Mouse (Mus musculus) limb, embryonic 14.5 days (tissue): Measurements from ENCODE around the gene Pdzd8. TPM values are rescaled to one million over a fixed set of nuclear protein-coding genes. Genes with fewer than 3 reads are reported as not detected.

ENCODE experiments used
- ATAC-seq: fragments of 200-750 bp; cut with Nextera tagmentation; 2 replicates; pipeline ENCODE4 v1.8.0; 2017; ENCODE audit warnings: low read depth, moderate number of reproducible peaks, moderate TSS enrichment; ENCODE audit not compliant: low FRiP score
- DNase-seq: peaks from one replicate; pipeline ENCODE4 v3.0.0-alpha.2; 2015; ENCODE audit warnings: low spot score
- H3K27ac ChIP-seq: fragments of 300-500 bp; sonication (generic); replicated peaks from 2 replicates; pipeline ENCODE4 v1.5.1; 2014; ENCODE audit warnings: low read depth, mild to moderate bottlenecking, low read length, moderate library complexity, mixed read lengths
- H3K27me3 ChIP-seq: fragments of 300-500 bp; sonication (generic); 2 replicates; pipeline ENCODE4 v1.6.1; 2014; ENCODE audit warnings: low read length, mixed read lengths; ENCODE audit not compliant: control insufficient read depth, insufficient read depth
- H3K36me3 ChIP-seq: fragments of 300-500 bp; sonication (generic); 2 replicates; pipeline ENCODE4 v1.6.1; 2014; ENCODE audit warnings: mild to moderate bottlenecking, low read length, moderate library complexity, mixed read lengths; ENCODE audit not compliant: control insufficient read depth, insufficient read depth
- H3K4me1 ChIP-seq: fragments of 300-500 bp; sonication (generic); 2 replicates; pipeline ENCODE4 v1.6.1; 2014; ENCODE audit warnings: antibody characterized with exemption, low read length, mixed read lengths; ENCODE audit not compliant: control insufficient read depth, insufficient read depth
- H3K4me2 ChIP-seq: fragments of 300-500 bp; sonication (generic); replicated peaks from 2 replicates; pipeline ENCODE4 v1.6.1; 2014; ENCODE audit warnings: low read depth, mild to moderate bottlenecking, low read length, moderate library complexity; ENCODE audit not compliant: severe bottlenecking
- H3K4me3 ChIP-seq: fragments of 300-500 bp; sonication (generic); replicated peaks from 2 replicates; pipeline ENCODE4 v1.5.1; 2014; ENCODE audit warnings: low read length
- H3K9ac ChIP-seq: fragments of 300-500 bp; sonication (generic); 2 replicates; pipeline ENCODE4 v1.6.1; 2014; ENCODE audit warnings: mild to moderate bottlenecking, low read depth, low read length, moderate library complexity; ENCODE audit not compliant: severe bottlenecking
- H3K9me3 ChIP-seq: fragments of 300-500 bp; sonication (generic); 2 replicates; pipeline ENCODE4 v1.6.1; 2016; ENCODE audit warnings: low read length; ENCODE audit not compliant: control insufficient read depth
- POLR2A ChIP-seq: fragments of 200-500 bp; IDR thresholded peaks from 2 replicates; pipeline ENCODE4 v1.8.0; 2012; ENCODE audit warnings: inconsistent platforms, mild to moderate bottlenecking, moderate library complexity, borderline replicate concordance; ENCODE audit not compliant: insufficient read depth, insufficient read length; ENCODE audit errors: extremely low read depth
- WGBS: fragments of 180-500 bp; shearing (Covaris S2); extraction: QIAGEN DNeasy Blood & Tissue Kit; methylation state at CpG from one replicate; pipeline ENCODE4 v1.1.7; 2014; 5-methylcytosine and 5-hydroxymethylcytosine counted together
- polyA plus RNA-seq, 2 experiments: library from polyadenylated mRNA; depleted of rRNA in 1 of 2; stranded (reverse) in 1 of 2; unstranded in 1 of 2; fragments of >200 nt; fragmentation: Nextera tagmentation in 1 of 2; extraction: Ambion mirVana in 1 of 2; gene quantifications; 2 replicates each; pipeline versions ENCODE4 v1.2.1 to v1.2.3; 2012 to 2014

Pdzd8 gene
- polyA plus RNA-seq, 2 experiments, result 13.2 to 15.3 TPM

GRCm38 (mm10) chr19:59261604-59262003 lies 84.0 kb downstream of the Pdzd8 start:
- Histone ChIP-seq H3K36me3 (no peaks in the 10 kb centered on the region), H3K9ac (no peak overlapping the region), H3K4me3 (peak overlapping the region; percentile 44; the same call in 1 of the 2 replicates), H3K27me3 (peaks cover 15% of the 10 kb centered on the region), H3K4me1 (0 out of 2 replicates have a peak, but pooled peaks cover 5% of the 10 kb centered on the region), H3K9me3 (peaks cover 5% of the 10 kb centered on the region; the same call in 1 of the 2 replicates), H3K4me2 (peak overlapping the region; percentile 90), H3K27ac (no peak overlapping the region)
- TF ChIP-seq POLR2A, result no peak
- ATAC-seq (no peak), DNase-seq (no peak)
- 59% methylated on average over 7 of the region's 7 CpGs for WGBS

GRCm38 (mm10) chr19:59260718-59261442 lies 84.7 kb downstream of the Pdzd8 start, which contains the start of gene Slc18a2:
Gene Slc18a2, plus strand, starts transcription at chr19:59260896.
- peak; percentile 80 for ATAC-seq
- H3K27ac ChIP-seq, result no peak within 1 kb of the TSS
- peak within 1 kb of the TSS; percentile 44 for H3K4me3 ChIP-seq
- WGBS, result under 1% methylated on average over 38 of the region's 55 CpGs
- no peaks in the 10 kb centered on the region for H3K36me3 ChIP-seq
- peak; percentile 6 for DNase-seq
- H3K27me3 ChIP-seq, result peaks cover 15% of the 10 kb centered on the region
- 0 out of 2 replicates have a peak, but pooled peaks cover 5% of the 10 kb centered on the region for H3K4me1 ChIP-seq
- H3K4me2 ChIP-seq, result peak within 1 kb of the TSS; percentile 90
- no peak for TF ChIP-seq POLR2A
- H3K9me3 ChIP-seq, result peaks cover 5% of the 10 kb centered on the region; the same call in 1 of the 2 replicates
- H3K9ac ChIP-seq, result peak within 1 kb of the TSS; percentile 49

- Histone ChIP-seq H3K27me3 (peaks cover 15% of the 10 kb centered on the region), H3K4me3 (no peak overlapping the region), H3K36me3 (no peaks in the 10 kb centered on the region), H3K27ac (no peak overlapping the region), H3K4me1 (0 out of 2 replicates have a peak, but pooled peaks cover 5% of the 10 kb centered on the region), H3K9me3 (peaks cover 5% of the 10 kb centered on the region; the same call in 1 of the 2 replicates), H3K4me2 (no peak overlapping the region), H3K9ac (no peak overlapping the region)
- no peak for DNase-seq
- no peak for ATAC-seq
- WGBS, result 27% methylated on average over 5 of the region's 5 CpGs
- no peak for TF ChIP-seq POLR2A
Measured at GRCm38 (mm10) chr19:59259633-59260032, 85.9 kb downstream of the Pdzd8 start.

DNA sequence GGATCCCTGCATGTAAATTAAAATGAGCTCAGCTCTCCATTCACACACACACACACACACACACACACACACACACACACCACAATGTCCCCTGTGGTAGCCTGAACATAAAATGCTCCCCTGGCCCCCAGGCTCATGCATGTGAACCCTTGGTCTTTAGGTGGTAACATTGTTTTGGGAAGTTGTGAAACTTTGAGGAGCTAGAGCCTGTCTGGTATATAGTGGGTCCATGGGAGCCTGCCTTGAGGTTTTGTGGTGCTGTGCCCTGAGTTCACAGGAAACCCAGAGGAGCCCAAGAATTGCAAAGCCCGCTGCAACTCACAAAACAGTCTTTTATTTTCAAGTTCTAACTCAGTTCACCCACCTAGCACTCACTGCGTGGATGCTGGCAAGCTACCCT lies 92.9 kb downstream of the Pdzd8 start:
- no peaks in the 10 kb centered on the region for H3K4me1 ChIP-seq
- no peak overlapping the region for H3K4me2 ChIP-seq
- H3K4me3 ChIP-seq, result no peak overlapping the region
- ATAC-seq, result no peak
- H3K27me3 ChIP-seq, result no peaks in the 10 kb centered on the region
- H3K9me3 ChIP-seq, result peaks cover 5% of the 10 kb centered on the region; the same call in 1 of the 2 replicates
- WGBS, result 55% methylated on average over 2 of the region's 2 CpGs
- no peak for TF ChIP-seq POLR2A
- no peaks in the 10 kb centered on the region for H3K36me3 ChIP-seq
- H3K27ac ChIP-seq, result no peak overlapping the region
- no peak for DNase-seq
- H3K9ac ChIP-seq, result no peak overlapping the region

DNA sequence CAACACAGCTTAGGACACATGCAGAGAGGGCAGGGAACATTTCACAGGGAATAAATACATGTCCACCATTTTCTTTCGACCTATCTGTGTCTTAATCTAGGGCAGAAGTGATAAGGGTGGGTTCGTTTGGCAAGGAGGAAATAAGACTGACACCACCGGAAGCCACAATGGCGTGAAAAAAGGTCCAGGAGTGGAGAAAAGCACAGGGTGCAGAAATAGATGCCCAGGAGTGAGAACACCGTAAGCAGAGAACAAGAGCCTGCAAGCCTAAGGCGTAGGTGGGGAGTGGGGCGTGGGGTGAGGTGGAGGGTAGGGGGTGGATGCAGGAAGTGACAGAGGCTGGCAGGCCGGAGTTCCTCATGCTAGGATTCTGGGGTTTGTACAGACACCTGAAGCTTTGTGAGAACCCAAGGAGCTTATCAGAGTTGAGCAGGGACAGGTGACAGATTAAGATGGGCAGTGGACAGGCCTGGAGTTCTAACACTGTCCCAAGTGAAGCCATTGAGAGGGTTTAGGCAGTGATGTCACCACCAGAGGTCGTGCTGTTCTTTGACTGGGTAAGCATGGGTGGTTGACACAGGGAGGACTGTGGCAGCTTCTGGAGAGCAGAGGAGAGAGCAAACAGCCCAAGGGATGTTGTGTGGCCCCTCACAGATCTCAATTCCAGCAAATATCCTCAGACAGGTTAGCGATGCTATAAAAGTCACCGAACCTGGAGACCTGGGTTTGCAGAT lies 96.9 kb downstream of the Pdzd8 start:
- no peak for ATAC-seq
- no peak overlapping the region for H3K27ac ChIP-seq
- H3K4me1 ChIP-seq, result no peaks in the 10 kb centered on the region
- no peak overlapping the region for H3K4me2 ChIP-seq
- 67% methylated on average over 11 of the region's 11 CpGs for WGBS
- H3K9ac ChIP-seq, result no peak overlapping the region
- no peaks in the 10 kb centered on the region for H3K36me3 ChIP-seq
- no peaks in the 10 kb centered on the region for H3K27me3 ChIP-seq
- H3K9me3 ChIP-seq, result no peaks in the 10 kb centered on the region
- H3K4me3 ChIP-seq, result no peak overlapping the region
- TF ChIP-seq POLR2A, result no peak
- no peak for DNase-seq
